Comparison of ENCODE assay signal across 15 mouse cellular contexts in genomic region chr19:36792589-36792988, GRCm38 (mm10). TPM values are rescaled to one million over a fixed set of nuclear protein-coding genes. Genes with fewer than 3 reads are reported as not detected.
DNase-seq lines count a peak whose midpoint lies in the region; ATAC-seq and TF ChIP-seq lines count a peak whose summit lies in the region.
"Had no signal": no experiment of that assay in that cellular context is flagged by ENCODE, and none has a peak within 500 bp of the region (broad histone marks: within the 10 kb centered on the region; RNA-seq: fewer than 3 reads in every experiment).

No protein-coding gene starts in this region.

- no peak overlapping the region for H3K9ac ChIP-seq in intestine, embryonic 14.5 days (ENCODE audit: low read length)
- H3K9ac ChIP-seq in stomach, embryonic 16.5 days (ENCODE audit: low read length) = no peak overlapping the region
- H3K9ac ChIP-seq: hindbrain, embryonic 13.5 days; lung, embryonic 14.5 days; neural tube, embryonic 15.5 days had no signal

- no peak overlapping the region for H3K27ac ChIP-seq in intestine, embryonic 14.5 days (ENCODE audit: low read depth)
- H3K27ac ChIP-seq in stomach, embryonic 16.5 days (ENCODE audit: low read length) = no peak overlapping the region
- H3K27ac ChIP-seq: forebrain, embryonic 10.5 days; hindbrain, embryonic 13.5 days; midbrain, embryonic 10.5 days; neural tube, embryonic 15.5 days had no signal

- WGBS in lung, adult 2 months = 58% methylated on average over 8 of the region's 8 CpGs
- 78% methylated on average over 8 of the region's 8 CpGs for WGBS in intestine, embryonic 14.5 days
- WGBS in stomach, embryonic 16.5 days = 71% methylated on average over 8 of the region's 8 CpGs

- DNase-seq in lung, adult 18-20 months = peak; percentile 41 to 50
- DNase-seq in lung, adult 2 months = no peak
- DNase-seq in NIH3T3 (ENCODE audit: low read depth) = peak; percentile 94
- DNase-seq in intestine, embryonic 14.5 days (ENCODE audit: low spot score) = no peak
- no peak for DNase-seq in cerebellum, adult 9-11 months
- no peak for DNase-seq in adrenal gland, postnatal 4 days (ENCODE audit: low spot score in 2 of 2)
- DNase-seq: adrenal gland, postnatal 25 days; cerebellum, postnatal 36 days; lung, embryonic 14.5 days had no signal

- H3K9me3 ChIP-seq in intestine, embryonic 14.5 days (ENCODE audit: control insufficient read depth, low read length) = no peaks in the 10 kb centered on the region
- no peaks in the 10 kb centered on the region for H3K9me3 ChIP-seq in stomach, embryonic 16.5 days (replicated peaks; ENCODE audit: control insufficient read depth, low read length)
- H3K9me3 ChIP-seq: forebrain, embryonic 10.5 days; hindbrain, embryonic 13.5 days; midbrain, embryonic 10.5 days; neural tube, embryonic 15.5 days had no signal

- no peak for TF ChIP-seq CTCF in lung, adult 2 months (IDR thresholded peaks at IDR 0.05; ENCODE audit: insufficient read depth, low read length)

- no peak for TF ChIP-seq POLR2A in lung, adult 2 months (IDR thresholded peaks at IDR 0.05; ENCODE audit: borderline replicate concordance, extremely low read depth, low read depth, low read length)

- ATAC-seq in intestine, embryonic 14.5 days (replicated peaks; ENCODE audit: low FRiP score, low TSS enrichment, low read depth) = peak; percentile 65; the same call in 1 of the 2 replicates
- peak; percentile 60; the same call in 1 of the 2 replicates for ATAC-seq in stomach, embryonic 16.5 days (ENCODE audit: insufficient read depth, low FRiP score)
- no peak for ATAC-seq in megakaryocyte, adult 5-6 weeks (ENCODE audit: poor library complexity, severe bottlenecking)

- peaks cover 12% of the 10 kb centered on the region for H3K4me1 ChIP-seq in lung, adult 2 months (ENCODE audit: control insufficient read depth, insufficient read depth, low read length)
- peaks cover 13% of the 10 kb centered on the region for H3K4me1 ChIP-seq in intestine, embryonic 14.5 days (replicated peaks; ENCODE audit: control insufficient read depth, insufficient read depth, low read length)
- peaks cover 12% of the 10 kb centered on the region for H3K4me1 ChIP-seq in stomach, embryonic 16.5 days (ENCODE audit: control insufficient read depth, insufficient read depth, low read length)
- H3K4me1 ChIP-seq: forebrain, embryonic 10.5 days had no signal

- no peaks in the 10 kb centered on the region for H3K36me3 ChIP-seq in intestine, embryonic 14.5 days (ENCODE audit: control insufficient read depth, insufficient read depth, low read length)
- no peaks in the 10 kb centered on the region for H3K36me3 ChIP-seq in stomach, embryonic 16.5 days (ENCODE audit: control insufficient read depth, insufficient read depth, low read length)
- H3K36me3 ChIP-seq: forebrain, embryonic 10.5 days; hindbrain, embryonic 13.5 days; midbrain, embryonic 10.5 days; neural tube, embryonic 15.5 days had no signal

- no peak overlapping the region for H3K4me3 ChIP-seq in lung, adult 2 months (replicated peaks; ENCODE audit: extremely low read depth, low read depth, low read length)
- H3K4me3 ChIP-seq in intestine, embryonic 14.5 days (ENCODE audit: low read depth, low read length) = no peak overlapping the region
- no peak overlapping the region for H3K4me3 ChIP-seq in stomach, embryonic 16.5 days (replicated peaks; ENCODE audit: low read length)
- H3K4me3 ChIP-seq: forebrain, embryonic 10.5 days; hindbrain, embryonic 13.5 days; midbrain, embryonic 10.5 days; neural tube, embryonic 15.5 days had no signal

- H3K27me3 ChIP-seq in intestine, embryonic 14.5 days (replicated peaks; ENCODE audit: control insufficient read depth, insufficient read depth, low read length) = no peaks in the 10 kb centered on the region
- no peaks in the 10 kb centered on the region for H3K27me3 ChIP-seq in stomach, embryonic 16.5 days (ENCODE audit: control insufficient read depth, insufficient read depth, low read length)
- H3K27me3 ChIP-seq: hindbrain, embryonic 13.5 days; neural tube, embryonic 15.5 days had no signal

- no peak overlapping the region for H3K4me2 ChIP-seq in intestine, embryonic 14.5 days (ENCODE audit: low read length)
- no peak overlapping the region for H3K4me2 ChIP-seq in stomach, embryonic 16.5 days (ENCODE audit: low read depth, low read length)
- H3K4me2 ChIP-seq: hindbrain, embryonic 13.5 days; lung, embryonic 14.5 days; neural tube, embryonic 15.5 days had no signal

RNA-seq across cellular contexts. Expression of gene Tnks2, which starts 41.4 kb away (rescaled TPM):
- polyA plus RNA-seq in lung, adult 2 months (2012; rRNA removed) = 23.6 and 28.9 TPM in 2 replicates
- polyA plus RNA-seq in intestine, embryonic 14.5 days (2014; fragmentation: Nextera tagmentation; extraction: Ambion mirVana) = 64.6 and 73.8 TPM in 2 replicates
- polyA plus RNA-seq in stomach, embryonic 16.5 days (2015; fragmentation: Nextera tagmentation; extraction: Ambion mirVana) = 19.7 and 20.6 TPM in 2 replicates
- 100 to 1,000 TPM; 146 to 155 TPM for total RNA-seq in adrenal gland, postnatal 4 days (2021)
- 57.7 and 60.9 TPM in 2 replicates for total RNA-seq in megakaryocyte, adult 5-6 weeks (2015)
- total RNA-seq in megakaryocyte, adult 5-6 weeks (2017) = 78.5 and 88.0 TPM in 2 replicates

RNA-seq across cellular contexts. Expression of gene Ppp1r3c, which starts 56.1 kb away (rescaled TPM):
- polyA plus RNA-seq in lung, adult 2 months (2012; rRNA removed) = 5.4 and 9.8 TPM in 2 replicates
- 10.0 and 11.7 TPM in 2 replicates for polyA plus RNA-seq in intestine, embryonic 14.5 days (2014; fragmentation: Nextera tagmentation; extraction: Ambion mirVana)
- polyA plus RNA-seq in stomach, embryonic 16.5 days (2015; fragmentation: Nextera tagmentation; extraction: Ambion mirVana) = 26.1 and 29.0 TPM in 2 replicates
- total RNA-seq in adrenal gland, postnatal 4 days (2021) = 10 to 100 TPM; 11.8 to 14.6 TPM
- not detected in 2 replicates for total RNA-seq in megakaryocyte, adult 5-6 weeks (2015)
- not detected in 2 replicates for total RNA-seq in megakaryocyte, adult 5-6 weeks (2017)

Comparison
In these comparisons a context has a peak if more than half of its experiments do, and no peak if none do; other contexts are left out.
1. DNase-seq: peak in lung, adult 18-20 months (2 of 2) and NIH3T3 (single experiment); none in lung, adult 2 months (single experiment), intestine, embryonic 14.5 days (single experiment), cerebellum, adult 9-11 months (single experiment) and adrenal gland, postnatal 4 days (0 of 2).